Mouse (Mus musculus): ENCODE results near the gene Chaf1a.
"Not testable (repeated sequence)": the region's sequence is repeated elsewhere in the genome, so short reads cannot be mapped to it uniquely, and the experiment has no call there.

Gene Chaf1a

GRCm38 (mm10) chr17:56092312-56092711 is 52.1 kb downstream of the Chaf1a start:
- no peak for DNase-seq (ENCODE audit: low spot score)

DNA sequence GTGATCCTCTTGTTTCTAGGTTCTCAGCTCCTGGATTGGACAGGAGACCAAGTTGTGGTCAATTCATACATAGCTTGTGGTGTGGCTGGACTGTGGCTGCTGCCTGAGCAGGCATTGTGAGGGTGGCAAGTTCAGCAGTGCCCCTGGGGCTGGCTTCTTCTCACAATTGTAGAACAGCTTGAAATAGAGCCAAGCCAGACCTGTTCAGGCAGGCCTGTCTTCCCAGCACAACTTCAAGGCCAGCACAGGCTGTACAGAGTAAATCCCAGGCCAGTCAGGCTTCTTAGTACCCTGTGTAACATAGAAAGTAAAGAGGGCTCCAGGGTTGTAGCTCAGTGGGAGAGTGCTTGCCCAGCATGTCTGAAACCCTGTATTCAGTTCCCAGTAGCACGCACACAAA is 52.6 kb downstream of the Chaf1a start:
- no peak for DNase-seq (ENCODE audit: low spot score)

DNA sequence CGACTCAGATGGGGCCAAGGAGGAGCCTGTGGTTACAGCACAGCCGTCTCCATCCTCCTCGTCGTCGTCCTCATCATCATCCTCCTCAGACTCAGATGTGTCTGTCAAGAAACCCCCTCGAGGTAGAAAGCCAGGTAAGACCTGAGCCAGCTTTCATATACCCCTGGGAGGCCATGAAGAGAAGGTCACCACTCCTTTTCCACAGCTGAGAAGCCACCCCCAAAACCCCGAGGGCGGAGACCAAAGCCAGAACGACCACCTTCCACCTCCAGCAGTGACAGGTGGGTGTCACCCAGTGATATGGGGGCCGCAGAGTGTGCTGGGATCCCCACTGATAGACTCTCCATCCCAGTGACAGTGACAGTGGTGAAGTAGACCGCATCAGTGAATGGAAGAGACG is 56.6 kb downstream of the Chaf1a start:
- DNase-seq (ENCODE audit: low spot score), result no peak

DNA sequence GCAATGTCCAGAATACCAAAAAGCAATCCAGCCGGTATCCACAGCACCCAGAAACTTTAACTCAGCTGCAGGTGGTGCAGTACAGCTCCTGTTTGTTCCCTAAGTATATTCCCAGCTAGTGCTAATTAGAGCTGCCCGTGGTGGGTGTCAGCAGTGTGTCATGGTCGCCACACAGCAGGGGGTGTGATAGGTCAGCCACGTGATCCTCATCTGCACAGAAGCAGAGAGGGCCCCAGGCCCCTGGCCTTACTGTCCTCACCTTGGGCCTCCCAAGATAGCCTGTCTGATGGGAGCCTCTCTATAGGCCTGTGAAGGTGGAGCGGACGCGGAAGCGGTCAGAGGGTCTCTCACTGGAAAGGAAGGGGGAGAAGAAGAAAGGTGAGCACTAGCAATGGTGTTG is 57.9 kb downstream of the Chaf1a start:
- no peak for DNase-seq (ENCODE audit: low spot score)

- DNase-seq (ENCODE audit: low spot score), result no peak
Observed at GRCm38 (mm10) chr17:56098711-56099572, 58.7 kb downstream of the Chaf1a start.

- DNase-seq (ENCODE audit: low spot score), result no peak
Observed at GRCm38 (mm10) chr17:56100811-56101210, 60.6 kb downstream of the Chaf1a start.

DNA sequence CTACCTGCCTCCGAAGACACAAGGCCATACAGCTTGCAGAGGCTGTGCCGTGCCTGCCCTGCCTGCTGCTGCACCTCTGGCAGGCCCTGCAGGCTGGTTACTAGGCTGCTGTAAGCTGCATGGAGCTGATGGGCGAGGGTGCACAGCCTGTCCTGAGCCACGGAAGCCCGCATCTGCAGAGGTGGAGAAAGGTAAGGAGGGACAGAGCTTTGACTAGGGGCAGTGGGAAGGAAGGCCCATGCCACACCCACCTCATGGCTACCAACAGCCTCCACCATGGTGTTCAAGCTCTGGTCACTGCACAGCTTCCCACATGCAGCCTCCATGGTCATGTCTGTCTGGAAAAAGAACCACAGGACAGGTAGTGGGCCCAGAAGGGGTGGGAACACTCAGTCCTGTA is 61.9 kb downstream of the Chaf1a start:
- DNase-seq (ENCODE audit: low spot score), result no peak

DNA sequence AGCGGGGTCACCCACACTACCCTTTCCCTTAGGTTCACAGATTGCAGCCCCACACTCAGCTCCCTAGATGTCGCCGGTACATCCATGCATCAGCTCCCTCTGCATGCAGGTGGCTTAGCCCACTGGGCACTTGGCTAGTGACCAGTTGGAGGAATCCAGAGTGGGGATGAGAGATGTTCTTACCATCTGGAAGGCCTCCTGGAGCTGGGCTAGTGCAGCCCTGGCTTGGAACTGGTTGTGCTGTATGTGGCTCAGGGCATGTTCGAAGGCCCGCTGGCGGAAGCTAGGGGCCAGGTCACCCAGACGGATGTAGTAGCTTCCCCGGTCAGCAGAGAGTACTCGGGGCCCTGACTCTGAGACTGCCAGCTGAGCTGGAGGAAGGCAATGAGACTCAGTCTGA is 62.7 kb downstream of the Chaf1a start:
- DNase-seq (ENCODE audit: low spot score), result no peak

DNA sequence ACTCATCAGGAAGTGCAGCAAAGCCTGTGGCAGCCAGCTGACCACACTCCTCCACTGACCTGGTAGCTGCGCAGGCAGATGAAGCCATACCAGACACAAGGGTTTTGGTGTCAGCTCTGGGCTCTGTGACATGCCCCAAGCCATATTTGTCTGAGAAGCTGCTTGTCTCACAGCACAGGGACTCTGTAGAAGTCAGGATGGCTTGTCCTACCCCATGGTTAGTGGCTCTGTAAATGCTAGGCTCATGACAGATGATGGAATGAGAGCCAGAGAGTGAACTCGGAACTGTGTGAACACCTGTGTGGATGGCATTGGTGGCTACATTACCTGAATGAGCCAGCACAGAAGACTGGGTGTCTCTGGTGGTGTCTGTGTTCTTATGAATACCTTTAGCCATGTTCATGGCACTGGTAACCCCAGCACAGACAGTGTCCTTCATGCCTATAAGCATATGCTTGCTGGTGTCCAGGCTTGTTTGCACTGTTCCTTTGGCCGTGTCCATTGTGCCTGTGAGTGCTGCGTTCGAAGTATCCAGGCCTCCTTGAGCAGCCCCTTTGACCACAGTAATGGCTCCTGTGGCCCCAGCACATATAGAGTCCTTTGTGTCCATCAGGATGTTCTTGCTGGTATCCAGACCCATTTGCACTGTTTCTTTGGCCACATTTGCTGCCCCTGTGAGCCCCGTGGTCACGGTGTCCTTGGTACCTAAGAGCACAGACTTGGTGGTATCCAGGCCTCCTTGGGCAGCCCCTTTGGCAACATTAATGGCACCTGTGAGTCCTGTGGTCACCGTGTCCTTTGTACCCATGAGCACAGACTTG is 63.4 kb downstream of the Chaf1a start:
- no peak for DNase-seq (ENCODE audit: low spot score)

GRCm38 (mm10) chr17:56104821-56105220 is 64.6 kb downstream of the Chaf1a start:
- DNase-seq (ENCODE audit: low spot score), result not testable (repeated sequence)

DNA sequence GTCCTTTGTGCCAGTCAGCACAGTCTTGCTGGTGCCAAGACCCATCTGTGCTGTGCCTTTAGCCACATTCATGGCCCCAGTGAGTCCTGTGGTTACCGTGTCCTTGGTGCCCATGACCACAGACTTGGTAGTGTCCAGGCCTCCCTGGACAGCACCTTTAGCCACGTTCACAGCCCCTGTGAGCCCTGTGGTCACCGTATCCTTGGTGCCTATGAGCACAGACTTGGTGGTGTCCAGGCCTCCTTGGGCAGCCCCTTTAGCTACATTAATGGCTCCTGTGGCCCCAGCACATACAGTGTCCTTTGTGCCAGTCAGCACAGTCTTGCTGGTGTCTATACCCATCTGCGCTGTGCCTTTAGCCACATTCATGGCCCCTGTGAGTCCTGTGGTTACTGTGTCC is 66.2 kb downstream of the Chaf1a start:
- DNase-seq (ENCODE audit: low spot score), result not testable (repeated sequence)

DNA sequence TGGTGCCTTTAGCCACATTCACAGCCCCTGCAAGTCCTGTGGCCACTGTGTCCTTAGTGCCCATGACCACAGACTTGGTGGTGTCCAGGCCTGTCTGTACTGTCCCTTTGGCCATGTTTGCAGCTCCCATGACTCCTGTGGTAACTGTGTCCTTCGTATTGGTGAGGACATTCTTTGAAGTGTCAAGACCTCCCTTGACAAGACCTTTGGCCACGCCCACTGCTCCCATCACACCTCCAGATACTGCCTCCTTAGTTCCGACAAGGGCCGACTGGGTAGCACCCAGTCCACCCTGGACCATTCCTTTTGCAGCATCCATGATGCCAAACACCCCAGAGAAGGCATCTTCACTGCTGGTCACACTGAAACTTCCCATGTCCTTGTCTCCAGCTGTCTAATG is 66.7 kb downstream of the Chaf1a start:
- DNase-seq (ENCODE audit: low spot score), result no peak

DNA sequence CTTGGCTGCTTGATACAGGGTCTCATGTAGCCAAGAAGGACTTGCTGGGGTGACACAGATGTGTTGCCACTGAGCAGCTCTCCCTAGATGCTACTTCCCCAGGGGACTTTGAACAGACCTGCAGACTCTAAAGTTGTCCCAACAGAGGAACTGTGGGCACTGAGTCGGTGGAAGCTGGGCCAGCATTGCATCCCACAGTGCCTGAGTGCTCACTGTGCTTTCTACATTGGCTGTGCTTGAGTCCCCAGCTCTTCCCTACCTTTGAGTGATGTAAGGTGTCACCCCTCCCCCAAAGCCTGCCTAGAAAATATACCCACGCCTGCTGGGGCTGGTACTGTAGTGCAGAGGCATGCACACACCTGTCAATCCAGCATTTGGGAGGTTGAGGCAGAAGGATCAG is 67.5 kb downstream of the Chaf1a start:
- DNase-seq (ENCODE audit: low spot score), result no peak

DNA sequence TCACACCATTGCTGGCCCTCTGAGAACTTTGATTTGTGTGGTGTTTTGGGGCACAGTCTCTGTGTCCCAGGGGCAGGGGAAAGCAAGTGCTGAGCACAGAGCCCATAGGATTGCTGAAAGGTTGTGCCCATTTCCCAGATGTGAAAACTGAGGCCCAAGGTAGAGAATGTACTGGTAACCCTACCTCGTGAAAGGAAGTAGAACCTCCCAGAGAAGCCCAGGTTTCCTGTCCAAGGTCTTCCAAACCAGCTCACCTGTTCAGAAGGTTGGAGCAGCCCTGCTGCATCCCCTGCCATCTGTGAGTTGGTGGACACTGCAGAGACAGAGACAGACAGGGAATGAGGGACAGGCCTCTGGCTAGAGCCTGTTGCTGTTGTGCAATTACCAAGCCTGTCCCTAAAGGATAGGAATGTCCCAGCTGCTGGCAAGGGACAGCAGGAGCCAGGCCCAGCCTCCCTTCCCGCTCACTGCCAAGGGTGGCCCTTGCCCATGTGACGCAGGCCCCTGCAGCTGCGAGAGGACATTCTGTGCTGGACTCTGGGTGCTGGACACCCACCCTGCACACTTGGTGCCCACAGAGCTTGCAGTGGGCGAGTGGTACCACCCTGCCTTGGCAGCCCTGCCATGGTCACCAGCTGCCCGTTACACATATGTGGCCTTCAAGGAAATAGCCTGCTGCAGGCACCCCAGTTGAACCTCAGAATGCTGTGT is 68.2 kb downstream of the Chaf1a start:
- no peak for DNase-seq (ENCODE audit: low spot score)

DNA sequence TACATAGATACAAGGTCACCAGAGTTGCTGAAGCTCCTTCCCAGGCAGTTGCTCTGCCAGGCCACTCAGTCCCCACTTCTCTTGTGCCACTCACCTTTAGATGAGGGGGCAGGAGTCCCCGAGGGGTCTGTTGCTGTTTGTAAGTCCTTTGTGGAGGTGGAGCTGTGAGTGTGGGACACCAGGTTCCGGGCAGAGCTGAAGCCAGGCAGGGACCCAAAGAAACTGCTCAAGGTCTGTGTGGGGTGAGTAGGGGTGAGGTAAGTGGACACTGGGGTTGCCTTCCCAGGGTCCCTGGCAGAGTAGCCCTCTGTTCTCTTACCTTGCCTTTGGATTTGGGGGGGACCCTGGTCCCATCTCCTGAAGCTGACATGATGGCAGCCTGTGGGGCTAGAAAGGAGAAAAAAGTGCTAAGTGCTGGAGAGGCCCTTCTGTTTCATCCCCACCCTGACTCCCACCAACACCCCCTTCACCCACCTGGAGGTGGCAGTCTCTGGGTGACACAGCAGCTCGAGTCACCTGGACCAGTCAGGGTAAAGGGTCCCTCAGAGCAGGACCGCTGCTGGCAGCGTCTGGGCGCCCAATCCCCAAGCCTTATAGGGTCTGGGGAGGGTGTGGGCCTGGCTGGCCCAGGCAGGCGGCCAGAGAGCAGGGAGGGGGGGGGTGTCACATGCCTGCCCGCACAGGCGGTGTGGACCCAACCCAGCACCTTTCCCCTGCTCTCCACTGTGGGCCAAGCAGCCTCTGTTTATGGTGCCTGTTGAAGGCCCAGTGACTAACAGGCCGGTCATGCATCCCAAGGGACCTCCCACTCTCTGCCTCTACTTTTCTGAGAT is 69.2 kb downstream of the Chaf1a start, which contains the start of gene Plin4:
Plin4 (minus strand) TSS at position 585 of the 833 bp plus-strand sequence.
- no peak for DNase-seq (ENCODE audit: low spot score)

DNA sequence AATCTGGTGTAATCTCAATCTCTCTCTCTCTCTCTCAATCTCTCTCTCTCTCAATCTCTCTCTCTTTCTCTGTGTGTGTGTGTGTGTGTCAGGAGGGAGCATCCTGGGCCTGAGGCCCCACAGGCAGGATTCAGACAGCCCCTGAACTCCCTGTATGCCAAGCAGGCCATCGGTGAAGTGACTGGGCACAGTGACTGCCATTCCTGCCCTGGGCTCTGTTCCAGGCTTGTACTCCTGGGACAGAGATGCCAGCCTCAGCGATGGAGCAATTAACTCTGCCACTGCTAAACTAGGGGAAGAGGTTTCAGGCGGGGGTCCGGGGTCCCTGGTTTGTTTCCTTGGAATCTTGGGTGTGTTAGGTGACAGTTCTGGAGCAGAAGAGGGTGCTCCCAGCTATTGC is 70.3 kb downstream of the Chaf1a start:
- no peak for DNase-seq (ENCODE audit: low spot score)

DNA sequence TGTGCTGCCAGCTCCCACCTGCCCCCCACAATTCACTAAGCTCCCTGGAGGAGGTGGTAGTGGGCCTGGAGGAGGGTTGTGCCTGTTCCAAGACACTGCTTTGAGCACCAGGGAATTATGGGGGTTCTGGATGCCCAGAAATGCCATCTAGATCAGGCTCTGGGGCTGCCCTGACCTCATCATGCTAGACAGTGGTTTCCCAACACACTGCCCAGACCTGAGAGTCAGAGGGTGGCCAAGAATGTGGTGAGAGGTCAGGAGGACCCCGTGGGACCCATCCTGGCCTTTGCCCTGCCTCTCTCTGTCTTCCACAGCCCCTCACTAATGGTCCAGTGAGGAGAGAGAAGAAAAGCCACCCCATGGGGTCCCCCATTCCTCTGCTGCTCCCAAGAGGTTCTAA is 70.8 kb downstream of the Chaf1a start:
- DNase-seq (ENCODE audit: low spot score), result no peak

GRCm38 (mm10) chr17:56111864-56112263 is 71.6 kb downstream of the Chaf1a start:
- DNase-seq (ENCODE audit: low spot score), result no peak

GRCm38 (mm10) chr17:56112743-56113142 is 72.5 kb downstream of the Chaf1a start:
- DNase-seq (ENCODE audit: low spot score), result no peak

DNA sequence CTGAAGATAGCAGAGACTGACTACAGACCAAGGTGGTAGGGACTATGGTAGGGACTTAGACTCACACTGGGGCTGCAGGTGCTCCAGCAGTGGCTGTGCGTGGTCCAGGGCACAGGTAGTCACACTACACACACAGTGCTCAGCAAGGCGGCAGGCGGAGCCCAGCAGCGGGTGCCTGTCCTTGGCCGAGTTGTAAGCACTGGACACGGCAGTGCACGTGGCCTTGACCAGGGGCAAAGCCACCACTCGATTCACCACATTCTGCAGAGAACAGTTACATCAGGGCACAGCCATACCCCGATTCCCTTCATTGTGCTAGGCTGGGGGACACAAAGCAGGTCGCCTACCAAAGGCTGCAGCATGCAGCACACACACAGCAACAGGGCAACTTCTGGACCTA is 76.0 kb downstream of the Chaf1a start:
- no peak for DNase-seq (ENCODE audit: low spot score)

DNA sequence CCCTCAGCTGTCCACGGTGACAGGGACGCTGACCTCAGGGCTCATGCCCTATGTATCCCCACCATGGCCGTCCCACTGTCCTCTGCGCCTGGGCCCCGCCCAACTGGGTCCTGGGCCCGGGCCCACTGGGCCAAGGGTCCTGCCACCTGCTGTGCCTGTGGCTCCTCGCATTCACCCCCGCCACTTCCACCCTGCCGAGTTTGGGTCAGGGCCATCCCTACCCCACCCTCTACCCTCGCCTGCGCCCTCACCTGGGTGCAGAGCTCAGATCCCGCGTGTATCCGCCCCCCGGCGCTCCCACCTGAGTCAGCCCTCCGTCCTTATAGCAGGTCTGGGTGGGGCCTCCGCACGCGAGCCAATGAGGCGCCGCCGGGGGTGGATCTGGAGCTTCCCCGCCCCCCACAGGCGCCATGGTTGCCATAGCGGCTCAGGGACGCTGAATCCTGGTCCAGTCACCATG is 77.0 kb downstream of the Chaf1a start, which contains the start of gene Plin5:
Plin5 (minus strand) TSS at position 346 of the 460 bp plus-strand sequence.
- peak; percentile 69 for DNase-seq (ENCODE audit: low spot score)

Data from ovary, postnatal 36 days (tissue).